Mouse (Mus musculus) stomach, embryonic 14.5 days (tissue): ENCODE results near the gene Med16. TPM values are rescaled to one million over a fixed set of nuclear protein-coding genes. Genes with fewer than 3 reads are reported as not detected.

ENCODE experiments used
- ATAC-seq: fragments of 200-750 bp; cut with Nextera tagmentation; 2 replicates; pipeline ENCODE4 v1.8.0; 2017; ENCODE audit warnings: low read depth, moderate TSS enrichment; ENCODE audit not compliant: insufficient number of reproducible peaks, insufficient read depth, low FRiP score
- H3K27ac ChIP-seq: fragments of 300-500 bp; sonication (generic); 2 replicates; pipeline ENCODE4 v1.5.1; 2014; ENCODE audit warnings: mild to moderate bottlenecking, low read length, moderate library complexity, mixed read lengths
- H3K27me3 ChIP-seq: fragments of 300-500 bp; sonication (generic); 2 replicates; pipeline ENCODE4 v1.6.1; 2014; ENCODE audit warnings: low read length, control low read depth, mixed read lengths; ENCODE audit not compliant: control insufficient read depth, insufficient read depth
- H3K36me3 ChIP-seq: fragments of 300-500 bp; sonication (generic); 2 replicates; pipeline ENCODE4 v1.6.1; 2014; ENCODE audit warnings: mild to moderate bottlenecking, control low read depth, low read length, moderate library complexity, mixed read lengths; ENCODE audit not compliant: control insufficient read depth, insufficient read depth
- H3K4me1 ChIP-seq: fragments of 300-500 bp; sonication (generic); 2 replicates; pipeline ENCODE4 v1.6.1; 2014; ENCODE audit warnings: low read length, control low read depth, mixed read lengths; ENCODE audit not compliant: control insufficient read depth, insufficient read depth
- H3K4me2 ChIP-seq: fragments of 300-500 bp; sonication (generic); replicated peaks from 2 replicates; pipeline ENCODE4 v1.6.1; 2014; ENCODE audit warnings: low read depth, low read length, control low read depth
- H3K4me3 ChIP-seq: fragments of 300-500 bp; sonication (generic); 2 replicates; pipeline ENCODE4 v1.5.1; 2014; ENCODE audit warnings: low read depth, low read length, control low read depth
- H3K9ac ChIP-seq: fragments of 300-500 bp; sonication (generic); replicated peaks from 2 replicates; pipeline ENCODE4 v1.6.1; 2014; ENCODE audit warnings: low read depth, mild to moderate bottlenecking, control low read depth, low read length, moderate library complexity, mixed read lengths
- H3K9me3 ChIP-seq: fragments of 300-500 bp; sonication (generic); 2 replicates; pipeline ENCODE4 v1.6.1; 2016; ENCODE audit warnings: low read depth, low read length, control low read depth; ENCODE audit not compliant: control insufficient read depth
- WGBS: fragments of 180-500 bp; shearing (Covaris S2); extraction: QIAGEN DNeasy Blood & Tissue Kit; methylation state at CpG from one replicate; pipeline ENCODE4 v1.1.7; 2014; 5-methylcytosine and 5-hydroxymethylcytosine counted together
- polyA plus RNA-seq: library from polyadenylated mRNA; unstranded; fragments of >200 nt; fragmentation: Nextera tagmentation; extraction: Ambion mirVana; gene quantifications from 2 replicates; pipeline ENCODE4 v1.2.1, GENCODE M21; 2014

Med16 gene
- polyA plus RNA-seq, 1 experiment from 2014 or later = 43.4 TPM

GRCm38 (mm10) chr10:79934794-79935569 lies 26.3 kb upstream of the Med16 start:
- Histone ChIP-seq H3K4me2 (no peak overlapping the region), H3K4me1 (peaks cover 48% of the 10 kb centered on the region), H3K27ac (no peak overlapping the region), H3K27me3 (no peaks in the 10 kb centered on the region), H3K9ac (no peak overlapping the region), H3K4me3 (no peak overlapping the region), H3K9me3 (no peaks in the 10 kb centered on the region), H3K36me3 (peaks cover 37% of the 10 kb centered on the region)
- ATAC-seq = no peak
- 83% methylated on average over 16 of the region's 16 CpGs for WGBS

- WGBS = 59% methylated on average over 13 of the region's 13 CpGs
- Histone ChIP-seq H3K9me3 (no peaks in the 10 kb centered on the region), H3K4me3 (no peak overlapping the region), H3K4me1 (peaks cover 52% of the 10 kb centered on the region), H3K27me3 (no peaks in the 10 kb centered on the region), H3K9ac (0 out of 2 replicates have a peak overlapping the region, but pooled peaks have one; percentile 1), H3K4me2 (no peak overlapping the region), H3K27ac (0 out of 2 replicates have a peak overlapping the region, but pooled peaks have one; percentile 55), H3K36me3 (peaks cover 37% of the 10 kb centered on the region)
- ATAC-seq = no peak
Measured at GRCm38 (mm10) chr10:79934272-79934721, 25.6 kb upstream of the Med16 start.

GRCm38 (mm10) chr10:79933861-79934260 lies 25.1 kb upstream of the Med16 start:
- Histone ChIP-seq H3K27ac (0 out of 2 replicates have a peak overlapping the region, but pooled peaks have one; percentile 55), H3K4me2 (no peak overlapping the region), H3K4me3 (no peak overlapping the region), H3K4me1 (peaks cover 57% of the 10 kb centered on the region), H3K27me3 (no peaks in the 10 kb centered on the region), H3K9ac (no peak overlapping the region), H3K36me3 (peaks cover 35% of the 10 kb centered on the region), H3K9me3 (no peaks in the 10 kb centered on the region)
- ATAC-seq = no peak
- 73% methylated on average over 6 of the region's 6 CpGs for WGBS

GRCm38 (mm10) chr10:79933145-79933679 lies 24.5 kb upstream of the Med16 start:
- Histone ChIP-seq H3K27ac (peak overlapping the region; percentile 55; the same call in 1 of the 2 replicates), H3K9me3 (no peaks in the 10 kb centered on the region), H3K4me2 (no peak overlapping the region), H3K9ac (no peak overlapping the region), H3K27me3 (no peaks in the 10 kb centered on the region), H3K36me3 (peaks cover 31% of the 10 kb centered on the region), H3K4me3 (no peak overlapping the region), H3K4me1 (peaks cover 58% of the 10 kb centered on the region)
- 60% methylated on average over 9 of the region's 9 CpGs for WGBS
- no peak for ATAC-seq

GRCm38 (mm10) chr10:79932736-79933135 lies 24.0 kb upstream of the Med16 start:
- Histone ChIP-seq H3K9ac (no peak overlapping the region), H3K4me3 (no peak overlapping the region), H3K4me1 (peaks cover 58% of the 10 kb centered on the region), H3K36me3 (peaks cover 26% of the 10 kb centered on the region), H3K9me3 (no peaks in the 10 kb centered on the region), H3K27me3 (no peaks in the 10 kb centered on the region), H3K27ac (peak overlapping the region; percentile 55; the same call in 1 of the 2 replicates), H3K4me2 (no peak overlapping the region)
- 19% methylated on average over 8 of the region's 8 CpGs for WGBS
- no peak; the same call in 1 of the 2 replicates for ATAC-seq

GRCm38 (mm10) chr10:79931797-79932196 lies 23.1 kb upstream of the Med16 start:
- Histone ChIP-seq H3K4me3 (no peak overlapping the region), H3K27me3 (no peaks in the 10 kb centered on the region), H3K9me3 (no peaks in the 10 kb centered on the region), H3K36me3 (peaks cover 22% of the 10 kb centered on the region), H3K27ac (no peak overlapping the region), H3K4me1 (peaks cover 52% of the 10 kb centered on the region), H3K4me2 (no peak overlapping the region), H3K9ac (no peak overlapping the region)
- WGBS = 82% methylated on average over 9 of the region's 9 CpGs
- ATAC-seq = no peak

GRCm38 (mm10) chr10:79930826-79931186 lies 22.1 kb upstream of the Med16 start:
- WGBS = 92% methylated on average over 16 of the region's 16 CpGs

GRCm38 (mm10) chr10:79929967-79930825 lies 21.5 kb upstream of the Med16 start:
- ATAC-seq = no peak
- peaks cover 22% of the 10 kb centered on the region for H3K36me3 ChIP-seq
- H3K9me3 ChIP-seq = no peaks in the 10 kb centered on the region
- no peak overlapping the region for H3K4me3 ChIP-seq
- no peaks in the 10 kb centered on the region for H3K27me3 ChIP-seq
- 87% methylated on average over 18 of the region's 18 CpGs for WGBS
- H3K4me1 ChIP-seq = peaks cover 54% of the 10 kb centered on the region
- no peak overlapping the region for H3K27ac ChIP-seq
- no peak overlapping the region for H3K4me2 ChIP-seq
- H3K9ac ChIP-seq = no peak overlapping the region

More at GRCm38 (mm10) chr10:79930826-79931186, 22.1 kb upstream of the Med16 start:
- no peak for ATAC-seq
- no peak overlapping the region for H3K9ac ChIP-seq
- no peak overlapping the region for H3K27ac ChIP-seq
- no peaks in the 10 kb centered on the region for H3K9me3 ChIP-seq
- H3K4me3 ChIP-seq = no peak overlapping the region
- peaks cover 22% of the 10 kb centered on the region for H3K36me3 ChIP-seq
- H3K4me1 ChIP-seq = peaks cover 50% of the 10 kb centered on the region
- H3K27me3 ChIP-seq = no peaks in the 10 kb centered on the region
- no peak overlapping the region for H3K4me2 ChIP-seq
